Mouse (Mus musculus): ENCODE measurements around the gene Gtpbp6.
"Not testable (repeated sequence)": the region's sequence is repeated elsewhere in the genome, so short reads cannot be mapped to it uniquely, and the experiment has no call there.

Gtpbp6 gene

DNA sequence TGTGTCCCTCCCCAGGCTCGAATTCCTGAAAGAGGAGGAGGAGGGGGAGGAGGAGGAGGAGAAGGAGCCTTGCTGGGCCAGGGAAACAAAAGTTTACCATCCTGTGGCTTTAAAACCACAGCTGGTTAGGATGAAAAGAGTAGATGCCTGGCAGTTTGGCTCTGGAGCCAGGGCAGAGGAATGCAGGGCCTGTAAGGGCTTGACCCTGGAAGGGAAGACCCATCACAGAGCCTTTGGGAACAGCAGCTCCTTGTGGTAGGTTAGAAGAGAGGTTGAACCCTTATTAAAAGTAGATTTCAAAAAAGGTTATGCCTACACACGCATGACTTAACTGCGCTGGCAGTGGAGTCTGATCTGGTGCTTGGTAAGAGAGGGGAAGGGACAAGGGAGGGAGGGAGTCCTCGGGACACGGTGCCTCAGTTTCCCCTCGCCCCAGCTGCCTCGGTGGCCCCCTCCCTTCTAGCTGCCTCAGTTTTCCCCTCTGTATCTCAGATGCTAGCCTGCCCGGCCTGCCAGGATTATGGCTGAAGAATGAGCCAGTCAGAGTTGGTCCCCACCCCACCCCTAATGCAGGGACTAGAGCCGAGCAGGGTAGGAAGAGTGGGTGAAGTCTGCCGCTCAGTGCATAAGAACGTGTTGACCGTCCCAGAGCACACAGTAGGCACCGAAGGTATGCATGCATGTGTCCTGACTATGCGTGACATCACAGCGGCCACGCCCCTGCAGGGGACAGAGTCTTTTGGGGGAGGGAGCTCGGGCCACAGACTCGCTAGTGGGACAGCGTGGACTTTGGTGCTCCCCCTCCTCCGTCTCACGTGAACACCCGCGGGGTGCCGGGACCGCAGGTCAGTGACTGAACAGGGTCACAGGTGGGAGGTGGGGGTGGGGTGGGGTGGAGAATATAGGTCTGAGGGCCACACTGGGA, 8.1 kb downstream of the Gtpbp6 start, which contains the start of gene Plcxd1:
Plcxd1 (plus strand) TSS at position 314 of the 925 bp plus-strand sequence.
- DNase-seq (ENCODE audit: low spot score): no peak

DNA sequence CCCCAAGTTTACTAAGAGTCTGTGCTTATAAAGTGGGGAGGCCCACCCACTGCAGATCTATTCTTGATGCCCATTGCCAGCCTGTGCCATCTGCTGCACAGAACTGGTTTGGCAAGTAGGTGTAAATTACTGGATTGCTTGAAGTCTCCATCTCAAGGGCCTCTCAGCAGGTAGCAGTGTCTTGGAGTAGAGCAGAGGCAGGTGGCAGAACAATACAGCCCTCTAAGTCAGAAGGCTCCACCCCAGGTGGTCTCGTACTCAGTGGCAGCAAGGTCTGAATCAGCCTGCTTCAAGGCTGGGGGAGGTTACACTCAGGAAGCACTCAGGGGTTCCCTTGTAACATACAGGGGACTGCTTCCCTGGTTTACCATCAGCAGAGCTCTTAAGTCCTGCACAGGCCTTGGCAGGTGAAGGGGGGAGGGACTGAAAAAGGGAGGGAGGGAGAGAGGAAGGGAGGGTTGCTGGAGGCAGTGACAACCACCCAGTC, 9.0 kb downstream of the Gtpbp6 start:
- peak; percentile 44 for DNase-seq (ENCODE audit: low spot score)

DNA sequence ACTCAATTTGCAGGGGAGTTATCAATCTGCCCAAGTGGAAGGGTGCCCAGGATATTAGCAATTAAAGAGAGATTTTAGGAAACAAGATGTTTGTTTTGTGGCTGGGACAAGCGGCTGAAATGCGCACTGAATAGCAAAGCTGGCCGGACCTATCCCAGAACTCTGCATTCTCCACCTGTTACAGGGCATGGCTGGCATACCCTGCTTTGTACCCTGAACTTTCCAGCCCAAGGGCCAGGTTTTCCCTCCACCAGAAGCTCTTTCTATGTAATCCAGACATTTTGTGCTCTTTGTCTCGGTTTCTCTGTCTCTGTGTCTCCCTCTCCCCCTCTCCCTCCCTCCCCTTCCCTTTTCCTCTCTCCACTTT, 13.2 kb downstream of the Gtpbp6 start:
- DNase-seq (ENCODE audit: low spot score): no peak

DNA sequence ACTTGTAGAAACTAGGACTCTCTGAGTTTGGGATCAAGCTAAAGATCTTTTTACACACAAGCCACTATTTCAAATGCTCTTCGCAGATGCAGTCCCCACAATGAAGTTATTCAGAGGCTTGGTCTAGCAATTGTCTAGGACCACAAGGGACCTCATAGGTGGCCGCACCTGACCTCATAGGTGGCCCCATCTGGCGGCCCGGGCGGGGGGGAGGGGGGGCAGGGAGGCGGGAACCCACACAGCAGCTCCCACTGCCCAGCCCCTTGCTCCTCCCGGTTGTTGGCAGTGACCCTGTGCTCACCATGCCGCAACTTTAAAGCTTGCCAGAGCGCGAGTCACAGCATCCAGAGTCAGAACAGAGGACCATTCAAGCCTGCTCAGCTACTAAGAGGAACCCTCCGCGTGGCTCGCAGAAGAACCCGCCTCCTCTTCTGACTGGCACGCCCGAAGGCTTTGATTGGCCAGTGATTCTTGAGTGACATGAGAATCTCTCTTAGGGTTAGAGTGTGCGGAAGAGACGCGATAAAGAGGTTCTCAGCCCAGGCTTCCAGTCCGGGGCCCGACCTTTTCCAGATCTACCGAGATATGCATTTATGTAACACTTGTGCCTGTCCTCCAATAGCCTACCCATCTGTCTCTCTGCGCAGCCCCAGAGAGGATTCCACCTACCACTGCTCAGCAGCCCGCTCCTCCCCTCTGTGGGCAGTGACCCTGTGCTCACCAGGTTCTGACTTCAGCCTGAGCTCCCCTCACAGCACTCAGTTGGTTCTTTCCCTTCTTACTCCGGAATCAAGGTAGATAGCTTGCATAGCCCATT, 13.8 kb downstream of the Gtpbp6 start, which contains the start of gene Gm35315:
Gm35315 (minus strand) TSS at position 391 of the 817 bp plus-strand sequence.
- peak; percentile 91 for DNase-seq (ENCODE audit: low spot score)

DNA sequence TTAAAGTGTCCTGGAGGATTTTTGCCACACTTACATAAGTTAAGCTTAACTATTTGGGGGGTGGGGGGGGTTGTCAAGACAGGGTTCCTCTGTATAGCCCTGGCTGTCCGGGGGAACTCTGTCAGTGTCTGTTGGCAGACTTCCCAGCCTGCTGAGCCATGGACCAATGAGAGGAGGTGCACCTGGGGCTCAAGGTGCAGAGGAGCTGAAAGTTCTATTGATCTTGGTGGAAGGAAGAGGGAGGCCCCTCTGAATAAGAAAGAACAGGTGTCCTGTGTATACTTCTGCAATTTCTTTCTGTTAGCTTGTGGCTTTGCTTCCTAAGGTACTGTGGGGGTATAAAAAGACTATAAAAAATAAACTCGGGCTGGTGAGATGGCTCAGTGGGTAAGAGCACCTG, 16.5 kb downstream of the Gtpbp6 start:
- no peak for DNase-seq (ENCODE audit: low spot score)

DNA sequence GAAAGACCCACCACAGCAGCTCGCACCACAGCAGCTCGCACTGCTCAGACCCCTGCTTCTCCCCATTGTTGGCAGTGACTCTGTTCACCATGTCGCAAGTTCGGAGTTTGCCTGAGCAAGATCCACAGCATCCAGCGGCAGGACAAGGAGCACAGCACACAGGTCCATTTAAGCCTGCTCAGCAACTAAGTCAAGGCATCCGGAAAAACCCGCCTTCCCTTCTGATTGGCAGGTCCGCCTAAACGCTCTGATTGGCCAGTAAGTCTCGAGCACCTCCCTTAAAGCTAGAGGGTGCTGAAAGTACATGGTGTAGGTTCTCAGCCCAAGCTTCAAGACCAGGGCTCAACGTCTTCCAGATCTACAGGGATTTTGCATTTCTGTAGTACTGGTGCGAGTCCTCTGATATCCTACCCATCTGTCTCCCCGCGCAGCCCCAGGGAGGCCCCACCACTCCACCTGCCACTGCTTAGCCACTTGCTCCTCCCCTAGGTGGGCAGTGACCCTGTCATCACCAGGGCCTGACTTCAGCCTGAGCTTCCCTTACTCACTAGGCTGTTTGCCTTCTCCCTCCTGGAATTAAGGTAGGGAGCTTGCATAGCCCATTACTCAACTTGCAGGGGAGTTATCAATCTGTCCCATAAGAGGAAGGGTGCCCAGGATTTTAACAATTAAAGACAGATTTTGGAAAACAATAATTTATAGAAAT, 21.7 kb downstream of the Gtpbp6 start:
- no peak for DNase-seq (ENCODE audit: low spot score)

DNA sequence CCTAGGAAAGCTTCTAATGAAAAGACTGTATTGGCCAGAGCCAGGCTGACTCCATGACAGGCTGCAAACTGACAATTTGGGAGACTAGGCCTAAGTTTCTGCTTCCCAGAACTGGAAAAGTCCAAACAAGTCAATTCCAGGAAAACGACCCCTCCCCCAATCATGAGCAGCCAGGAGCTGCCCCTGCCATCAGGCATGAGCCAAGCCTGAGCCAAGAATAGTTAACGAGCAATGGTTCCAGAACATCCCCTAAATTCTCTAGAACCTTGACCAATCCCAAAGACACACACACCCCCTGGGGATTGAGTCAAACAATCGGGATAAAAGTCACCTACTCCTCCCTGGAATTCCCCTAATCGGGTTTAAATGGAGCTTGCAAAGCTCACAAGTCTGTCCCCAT, 25.0 kb downstream of the Gtpbp6 start:
- no peak for DNase-seq (ENCODE audit: low spot score)

DNA sequence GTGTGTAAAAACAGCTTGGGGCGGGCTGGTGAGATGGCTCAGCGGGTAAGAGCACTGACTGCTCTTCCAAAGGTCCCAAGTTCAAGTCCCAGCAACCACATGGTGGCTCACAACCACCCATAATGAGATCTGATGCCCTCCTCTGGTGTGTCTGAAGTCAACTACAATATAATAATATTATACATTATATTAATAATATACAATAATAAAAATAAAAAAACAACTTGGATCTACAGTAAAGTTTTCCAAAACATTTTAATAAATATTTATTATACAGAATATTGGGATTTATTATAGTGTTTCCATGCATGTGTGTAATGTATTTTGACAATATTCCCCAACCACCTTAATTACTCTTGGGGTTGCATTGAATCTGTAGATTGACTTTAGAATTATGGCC, 35.6 kb downstream of the Gtpbp6 start, which contains the start of gene Gm17655:
Gm17655 (minus strand) TSS at position 101 of the 400 bp plus-strand sequence.
- DNase-seq (ENCODE audit: low spot score): not testable (repeated sequence)

DNA sequence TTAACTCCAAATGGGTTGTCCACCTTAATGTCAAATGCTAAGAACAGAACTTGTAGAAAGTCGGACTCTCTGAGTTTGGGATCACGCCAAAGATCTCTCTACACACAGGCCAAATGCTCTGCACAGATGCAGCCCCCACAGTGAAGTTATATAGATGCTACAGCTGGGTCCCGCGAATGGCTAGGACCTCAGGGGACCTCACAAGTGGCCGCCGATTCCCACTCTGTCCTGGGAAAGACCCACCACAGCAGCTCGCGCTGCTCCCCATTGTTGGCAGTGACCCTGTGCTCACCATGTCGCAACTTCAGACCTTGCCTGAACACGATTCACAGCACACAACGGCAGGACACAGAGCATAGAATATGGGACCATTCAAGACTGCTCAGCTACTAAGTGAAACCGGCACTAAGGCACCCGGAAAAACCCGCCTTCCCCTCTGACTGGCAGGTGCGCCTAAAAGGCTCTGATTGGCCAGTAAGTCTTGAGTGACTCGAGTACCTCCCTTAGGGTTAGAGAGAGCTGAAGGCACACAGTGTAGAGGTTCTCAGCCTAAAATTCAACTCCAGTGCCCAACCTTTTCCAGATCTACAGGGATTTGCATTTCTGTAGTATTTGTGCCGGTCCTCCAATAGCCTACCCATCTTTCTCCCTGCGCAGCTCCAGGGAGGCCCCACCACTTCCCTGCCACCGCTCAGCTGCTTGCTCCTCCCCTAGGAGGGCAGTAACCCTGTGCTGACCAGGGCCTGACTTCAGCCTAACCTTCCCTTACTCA, 50.2 kb downstream of the Gtpbp6 start:
- peak; percentile 76 for DNase-seq (ENCODE audit: low spot score)

All from left cerebral cortex, adult 11 months (tissue).